Mouse (Mus musculus): Measurements from ENCODE around the gene Klc2.
A peak's percentile ranks its signal among the peaks of the same experiment; 100 is the strongest.
"Not testable (repeated sequence)": the region's sequence is repeated elsewhere in the genome, so short reads cannot be mapped to it uniquely, and the experiment has no call there.

Gene Klc2

DNA sequence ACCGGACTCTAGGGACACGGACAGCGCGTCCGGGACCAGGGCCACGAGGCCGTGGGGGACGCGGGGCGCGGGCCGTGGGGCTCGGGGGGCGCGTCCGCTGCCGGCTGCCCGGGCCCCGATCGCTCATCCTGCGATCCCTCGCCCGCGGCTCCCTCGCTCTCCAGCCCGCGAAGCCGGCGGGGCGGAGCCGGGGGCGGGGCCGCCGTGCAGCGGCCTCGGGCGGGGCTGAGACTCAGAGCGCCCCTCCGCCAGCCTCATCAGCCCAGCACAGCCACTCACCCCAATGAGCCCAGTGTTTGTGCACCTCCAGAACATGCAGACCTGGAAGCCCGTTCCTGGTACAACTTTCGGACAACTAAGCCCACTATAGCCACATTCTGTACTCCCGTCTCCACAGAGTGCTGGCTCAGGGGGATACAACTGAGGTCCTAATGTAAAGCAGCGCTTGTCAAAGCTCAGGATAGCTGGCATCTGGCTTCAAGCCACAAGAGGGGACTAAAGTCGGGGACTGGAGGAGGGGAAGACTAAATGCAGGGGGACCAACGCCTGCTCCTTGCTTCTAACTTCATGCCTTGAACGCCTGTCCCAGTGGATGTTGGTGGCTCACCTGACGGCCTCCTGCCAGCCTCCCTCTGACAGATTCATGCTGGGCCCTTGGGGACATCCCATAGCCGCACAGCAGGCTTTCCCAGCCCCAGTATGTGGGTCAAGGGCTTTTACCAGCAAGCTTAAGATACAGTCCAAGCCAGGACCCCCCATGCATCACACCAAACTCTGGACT is 19.8 kb downstream of the Klc2 start, which contains the start of gene Cnih2:
Gene Cnih2, minus strand, starts transcription at position 159 of the 781 bp plus-strand sequence.
- DNase-seq, result peak; percentile 48 to 62

DNA sequence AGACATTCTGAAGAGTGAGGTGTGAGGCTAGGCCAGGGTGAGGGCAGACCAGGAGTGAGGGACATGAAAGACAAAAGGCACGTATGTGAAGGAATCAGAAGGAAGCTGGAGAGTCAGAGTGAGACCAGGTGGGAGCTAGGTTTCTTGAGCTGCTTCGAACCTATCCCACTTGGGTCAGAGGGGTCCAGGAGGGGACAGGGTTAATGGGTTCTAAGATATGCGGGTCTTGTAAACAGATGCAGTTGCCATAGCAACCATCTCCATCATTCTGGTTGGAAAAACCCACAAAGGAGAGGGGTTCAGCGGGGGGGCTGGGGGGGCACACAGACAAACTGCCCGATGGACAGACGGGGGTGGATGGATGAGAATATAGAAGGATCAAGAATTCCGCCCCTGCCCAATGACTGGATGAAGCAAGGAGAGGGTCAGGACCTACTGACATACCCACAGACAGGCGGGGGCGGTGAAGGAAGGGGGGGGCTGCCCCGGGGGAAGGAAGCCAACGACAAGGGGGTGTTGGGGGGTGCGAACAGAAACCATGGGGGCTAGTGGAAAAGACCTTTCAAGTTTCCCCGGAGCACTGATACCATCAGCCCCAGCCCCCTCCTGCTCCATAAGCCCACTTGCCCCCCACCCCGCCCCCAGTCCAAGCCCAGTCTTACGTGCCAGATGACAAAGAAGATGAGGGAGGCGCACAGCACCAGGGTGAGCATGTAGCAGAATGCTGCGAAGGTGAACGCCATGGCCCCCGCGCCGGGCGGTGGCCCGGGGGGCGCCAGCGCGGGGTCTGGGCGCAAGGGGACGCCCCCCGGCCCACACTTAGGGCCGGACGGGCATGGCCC is 20.6 kb downstream of the Klc2 start:
- no peak for DNase-seq

DNA sequence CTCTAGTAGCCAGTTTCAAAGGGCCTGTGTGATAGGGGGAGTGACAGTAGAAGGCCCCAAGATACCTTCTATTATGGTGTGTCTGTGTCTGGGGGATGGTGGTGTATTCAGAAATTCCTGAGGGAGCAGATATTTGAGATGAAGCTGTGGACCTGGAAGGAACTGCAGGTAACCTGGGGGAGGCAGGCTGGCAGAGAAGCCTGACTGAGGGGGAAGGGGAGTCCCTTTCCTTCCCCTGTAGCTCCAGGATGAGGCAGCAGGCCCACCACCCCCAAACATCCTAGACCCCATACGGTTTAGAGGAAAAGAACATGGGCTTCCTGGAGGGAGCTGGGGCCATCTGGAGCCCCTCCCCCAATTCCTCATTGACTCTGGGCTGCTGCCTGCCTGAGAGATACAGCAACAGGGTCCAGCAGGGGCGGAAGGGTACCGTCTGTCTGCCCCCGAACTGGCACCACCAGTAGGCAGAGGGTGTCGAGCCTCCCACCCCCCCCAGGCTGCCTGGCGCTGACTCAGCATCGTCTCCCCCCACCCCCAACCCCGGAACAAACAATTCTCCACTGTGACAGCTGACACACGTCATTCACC is 22.4 kb downstream of the Klc2 start:
- no peak for DNase-seq

DNA sequence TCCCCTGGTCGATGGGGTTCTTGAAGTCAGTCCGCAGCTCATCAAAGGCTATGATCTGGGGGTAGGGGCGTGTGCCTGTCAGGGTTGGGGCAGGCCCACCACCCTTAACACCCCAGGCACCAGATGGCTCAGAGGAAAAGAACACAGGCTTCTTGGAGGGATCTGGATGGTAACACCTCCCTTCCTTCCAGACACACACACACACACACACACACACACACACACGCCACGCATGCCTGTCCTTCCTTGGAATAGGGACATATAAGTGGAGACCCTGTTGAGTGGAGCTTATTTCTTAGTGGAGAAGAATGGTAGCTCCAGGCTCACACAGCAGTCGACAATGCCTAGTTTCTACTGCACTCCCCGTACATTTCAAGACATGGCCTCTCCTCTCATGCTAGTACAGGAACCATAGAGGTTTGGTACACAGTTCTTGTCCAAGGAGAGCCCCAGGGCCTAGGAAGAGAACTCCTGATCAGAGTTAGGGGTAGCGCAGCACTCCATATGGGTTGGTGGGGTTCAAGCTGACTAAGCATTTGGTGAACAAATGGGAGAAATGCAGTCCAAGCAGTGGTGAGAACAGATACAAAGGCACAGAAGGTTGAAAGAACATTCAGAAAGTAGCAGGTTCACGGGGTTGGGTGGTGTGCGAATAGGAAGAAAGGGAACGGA is 23.5 kb downstream of the Klc2 start:
- no peak for DNase-seq

DNA sequence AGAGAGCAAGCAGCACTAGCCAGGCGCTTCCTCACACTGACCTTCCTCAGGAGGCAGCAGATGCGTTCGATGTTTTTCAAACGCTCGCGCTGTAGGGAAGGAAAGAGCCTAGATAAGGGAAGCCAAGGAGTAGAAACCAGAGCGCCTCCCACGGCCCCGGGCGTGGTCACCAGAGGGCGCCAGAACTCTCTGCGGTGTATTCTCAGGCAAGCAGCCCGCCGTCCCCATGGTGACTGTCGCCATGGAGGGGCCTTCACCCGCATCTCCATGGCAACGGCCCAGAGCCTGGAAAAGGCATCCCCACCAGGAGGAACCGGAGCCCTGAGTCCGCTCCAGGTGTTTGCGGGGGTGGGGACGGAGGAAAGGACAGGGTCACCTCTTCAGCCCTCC is 24.1 kb downstream of the Klc2 start:
- peak; percentile 93 to 94 for DNase-seq

DNA sequence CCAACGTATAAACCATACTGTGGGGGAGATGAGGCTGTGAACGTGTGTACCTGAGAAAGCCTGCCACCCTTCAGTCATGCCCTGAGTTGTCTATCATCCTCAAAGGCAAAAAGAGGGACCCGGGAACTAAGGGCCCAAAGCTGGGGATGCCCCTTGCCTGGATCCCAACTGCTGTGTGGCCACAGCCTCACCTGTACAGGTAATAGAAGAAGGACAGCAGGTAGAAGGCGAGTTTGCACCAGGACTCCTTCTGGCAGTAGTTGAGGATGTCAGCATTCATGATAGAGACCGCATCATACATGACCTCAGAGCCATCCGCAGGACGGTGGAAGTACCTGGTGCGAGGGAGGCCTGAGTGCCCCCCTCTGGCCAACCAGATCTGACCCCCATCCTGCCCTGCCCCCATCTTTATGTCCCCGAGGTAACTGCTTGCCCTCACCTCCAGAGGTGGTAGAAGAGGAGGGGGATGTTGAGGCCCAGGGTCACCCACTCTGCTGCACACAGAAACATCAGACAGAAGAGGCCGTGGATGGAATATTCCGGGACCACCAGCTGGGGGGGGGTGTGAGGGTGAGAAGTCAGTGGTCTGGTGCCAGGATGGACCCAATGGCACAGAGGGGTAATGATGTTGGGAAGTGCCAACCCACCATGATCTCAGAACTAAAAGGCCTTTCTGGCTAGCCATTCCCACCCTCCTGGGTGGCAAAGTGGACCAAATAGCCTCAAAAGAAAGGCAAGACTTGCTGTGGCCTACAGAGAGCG is 24.7 kb downstream of the Klc2 start:
- no peak for DNase-seq

DNA sequence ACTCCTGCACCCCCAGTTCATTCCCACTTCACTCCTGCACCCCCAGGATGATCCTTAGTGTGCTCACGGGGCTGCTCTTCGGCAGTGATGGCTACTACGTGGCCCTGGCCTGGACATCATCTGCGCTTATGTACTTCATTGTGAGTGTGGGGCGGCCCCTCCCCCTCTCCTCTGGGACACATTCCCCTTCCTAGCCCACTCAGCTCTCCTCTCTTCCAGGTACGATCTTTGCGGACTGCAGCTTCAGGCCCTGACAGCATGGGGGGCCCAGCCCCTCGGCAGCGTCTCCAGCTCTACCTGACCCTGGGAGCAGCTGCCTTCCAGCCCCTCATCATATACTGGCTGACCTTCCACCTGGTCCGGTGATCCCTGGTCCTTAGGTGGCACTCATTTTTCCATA is 26.3 kb downstream of the Klc2 start:
- no peak for DNase-seq

DNA sequence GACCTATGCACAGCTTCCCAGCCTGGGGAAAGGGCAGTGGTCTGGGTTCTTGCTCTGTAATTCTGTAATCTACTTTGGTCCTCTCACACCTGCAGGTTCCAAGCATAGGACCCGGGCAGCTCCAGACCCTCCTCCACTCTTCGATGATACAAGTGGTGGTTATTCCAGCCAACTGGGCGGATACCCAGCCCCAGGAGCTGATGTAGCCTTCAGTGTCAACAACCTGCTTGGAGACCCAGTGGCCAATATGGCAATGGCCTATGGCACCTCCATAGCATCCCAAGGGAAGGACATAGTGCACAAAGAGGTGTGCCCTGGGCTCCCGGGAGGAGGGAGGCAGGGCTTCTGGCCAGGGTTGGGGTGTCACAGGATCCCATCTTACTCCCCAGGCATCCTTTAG is 29.0 kb downstream of the Klc2 start:
- no peak for DNase-seq

DNA sequence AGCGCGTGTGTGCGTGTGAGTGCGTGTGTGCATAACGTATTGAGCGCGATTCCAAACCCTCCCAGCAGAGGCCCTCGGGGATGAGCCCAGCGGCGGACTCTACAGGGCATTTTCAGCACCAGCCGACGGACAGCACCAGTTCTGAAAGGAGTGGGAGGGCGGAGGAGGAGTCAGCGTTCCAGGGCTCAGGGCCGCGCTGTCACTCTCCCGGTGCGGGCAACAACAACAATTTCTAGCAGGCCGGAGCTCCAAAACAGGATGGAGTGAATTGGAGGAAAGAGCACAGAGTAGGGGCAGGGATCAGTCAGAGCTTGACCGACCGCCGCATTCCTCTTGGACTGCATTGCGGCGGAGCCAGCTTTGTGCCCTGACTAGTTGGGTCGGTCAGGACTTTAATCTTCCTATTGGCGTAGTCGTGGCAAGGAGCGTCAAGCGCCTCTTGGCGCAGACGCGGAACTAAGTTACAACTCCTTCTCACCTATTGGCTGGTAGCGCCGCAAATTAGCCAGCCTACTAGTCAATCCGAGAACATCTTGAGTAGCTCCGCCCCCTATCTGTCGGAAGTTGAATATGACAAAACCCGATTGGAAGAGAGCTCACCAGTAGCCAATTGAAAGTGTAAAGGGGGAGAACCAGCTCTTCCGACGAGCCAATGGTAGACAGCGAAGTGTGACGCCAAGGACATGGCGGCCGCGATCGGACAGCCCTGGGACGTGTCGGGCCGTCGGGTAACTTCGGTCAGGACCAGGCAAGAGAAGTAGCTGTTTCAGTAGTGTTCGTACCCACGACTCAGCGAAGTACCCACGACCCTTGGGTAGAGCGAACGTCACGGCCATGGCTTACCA is 30.3 kb downstream of the Klc2 start, which contains the start of gene Yif1a:
Gene Yif1a, plus strand, starts transcription at position 655 of the 845 bp plus-strand sequence.
- DNase-seq, result peak; percentile 91 to 92

DNA sequence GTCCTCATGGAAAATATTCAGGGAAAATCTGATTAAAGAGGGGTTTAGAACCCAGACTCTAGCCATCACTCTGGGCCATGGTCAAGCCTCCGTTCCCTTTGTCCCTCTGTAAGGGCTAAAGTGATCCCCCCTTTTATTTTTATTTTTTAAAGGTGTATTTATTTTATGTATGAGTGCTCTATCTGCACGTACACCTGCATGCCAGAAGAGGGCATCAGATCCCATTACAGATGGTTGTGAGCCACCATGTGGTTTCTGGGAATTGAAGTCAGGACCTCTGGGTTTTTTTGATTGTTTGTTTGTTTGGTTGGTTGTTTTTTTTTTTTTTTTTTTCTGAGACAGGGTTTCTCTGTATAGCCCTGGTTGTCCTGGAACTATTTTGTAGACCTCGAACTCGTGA is 31.8 kb downstream of the Klc2 start:
- not testable (repeated sequence) for DNase-seq

DNA sequence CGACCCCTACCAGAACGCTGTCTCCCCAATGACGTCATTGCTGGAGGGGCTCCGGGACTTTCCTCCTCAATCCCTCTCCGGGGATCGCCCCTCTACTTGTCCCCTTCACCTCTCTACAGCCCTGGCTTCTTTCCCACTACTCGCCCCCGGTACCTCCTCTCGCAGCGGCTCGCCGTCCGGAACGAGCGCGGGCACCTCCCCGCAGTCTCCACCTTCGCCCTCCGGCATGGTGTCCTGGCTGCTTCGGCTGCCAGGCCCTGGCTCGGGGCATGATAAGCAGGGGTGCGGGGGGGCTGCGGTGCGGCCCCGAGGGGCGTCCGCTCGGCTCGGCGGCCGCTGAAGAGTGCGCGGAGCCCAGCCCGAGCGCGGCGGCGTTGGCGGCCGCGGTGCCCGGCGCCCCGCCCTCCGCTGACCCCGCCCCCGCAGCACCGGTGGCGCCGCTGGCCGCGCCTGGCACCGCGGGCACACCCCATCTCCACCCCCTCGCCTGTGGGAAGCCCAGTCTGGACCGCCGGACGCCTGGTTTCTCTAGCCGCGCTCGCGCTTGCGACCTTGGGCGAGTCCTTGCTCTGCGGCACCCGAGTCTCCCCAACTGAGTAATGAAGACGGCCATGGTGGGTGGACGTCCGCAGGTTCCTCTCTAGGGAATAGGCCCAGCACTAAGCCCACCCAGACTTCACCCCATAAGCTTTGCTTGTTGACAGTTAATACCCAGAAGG is 33.1 kb downstream of the Klc2 start, which contains the start of gene Tmem151a:
Gene Tmem151a, minus strand, starts transcription at position 387 of the 719 bp plus-strand sequence.
- DNase-seq, result no peak

DNA sequence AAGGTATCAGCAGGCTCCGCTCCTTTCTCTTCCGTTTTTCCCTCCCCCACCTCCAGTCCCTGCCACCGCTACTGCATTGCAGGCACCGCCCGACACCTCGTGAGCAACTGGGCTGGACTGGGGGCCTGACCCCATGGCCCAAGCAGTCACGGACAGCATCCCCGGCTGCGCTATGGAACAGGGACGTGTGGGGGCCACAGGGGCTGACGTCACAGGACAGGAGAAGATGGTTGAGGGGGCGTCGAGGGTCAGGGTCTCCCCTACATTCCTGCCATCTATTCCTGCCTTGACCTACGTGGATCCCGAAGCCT is 33.6 kb downstream of the Klc2 start:
- no peak for DNase-seq

DNA sequence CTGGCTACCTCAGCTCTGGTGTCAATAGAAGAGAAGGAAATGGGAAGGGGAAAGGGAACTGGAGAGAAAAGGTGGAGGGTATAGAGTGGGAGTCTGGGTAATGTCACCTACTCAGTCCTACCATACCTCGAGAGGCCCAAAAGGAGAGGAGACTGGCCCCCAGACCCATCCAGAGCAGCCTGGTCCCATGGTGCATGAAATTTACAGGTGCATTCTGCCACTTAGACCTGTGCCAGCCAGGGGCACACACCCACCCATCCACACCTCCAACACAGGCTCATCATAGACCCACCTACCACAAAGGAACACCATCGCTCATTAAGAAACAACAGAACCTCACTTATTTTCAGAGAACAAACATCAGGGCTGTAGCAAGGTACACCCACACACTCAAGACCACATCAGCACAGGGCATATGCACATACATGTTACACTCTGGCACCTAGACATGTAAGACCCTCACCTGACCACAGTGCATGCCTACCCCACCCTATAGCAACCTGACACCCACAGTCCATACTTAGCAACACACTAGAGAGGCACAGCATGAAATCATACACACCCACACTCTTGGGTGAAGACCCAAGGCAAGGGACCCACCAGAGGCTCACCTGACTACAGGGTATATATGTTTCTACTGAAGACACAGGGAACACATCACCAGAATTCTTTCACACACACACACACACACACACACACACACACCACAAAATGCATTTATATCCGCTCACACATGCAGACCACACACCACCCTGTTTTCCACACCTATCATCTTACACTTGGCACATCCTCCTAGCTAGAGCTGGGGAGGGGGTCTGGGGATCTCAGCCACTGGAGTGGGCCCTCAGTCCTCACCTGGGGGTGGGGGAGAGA is 34.2 kb downstream of the Klc2 start:
- DNase-seq, result no peak

DNA sequence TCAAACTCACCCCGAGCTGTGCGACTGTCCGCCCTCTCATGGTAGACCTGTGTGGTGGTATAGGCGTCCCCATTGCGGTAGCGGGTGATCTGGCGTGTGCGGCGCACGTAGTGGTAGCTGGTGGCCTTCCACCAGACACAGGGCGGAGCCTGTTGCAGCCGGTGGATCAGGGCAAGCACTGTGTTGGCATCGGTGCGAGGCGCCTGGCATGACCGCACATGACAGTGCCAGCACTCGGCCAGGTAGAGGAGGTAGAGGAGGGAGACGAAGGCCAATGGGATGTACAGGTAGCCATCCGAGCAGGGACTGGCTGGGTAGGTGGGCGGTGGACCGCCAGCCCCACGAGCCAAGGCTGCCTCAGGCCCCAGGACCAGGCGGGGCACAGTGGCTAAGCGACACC is 35.8 kb downstream of the Klc2 start:
- no peak for DNase-seq

DNA sequence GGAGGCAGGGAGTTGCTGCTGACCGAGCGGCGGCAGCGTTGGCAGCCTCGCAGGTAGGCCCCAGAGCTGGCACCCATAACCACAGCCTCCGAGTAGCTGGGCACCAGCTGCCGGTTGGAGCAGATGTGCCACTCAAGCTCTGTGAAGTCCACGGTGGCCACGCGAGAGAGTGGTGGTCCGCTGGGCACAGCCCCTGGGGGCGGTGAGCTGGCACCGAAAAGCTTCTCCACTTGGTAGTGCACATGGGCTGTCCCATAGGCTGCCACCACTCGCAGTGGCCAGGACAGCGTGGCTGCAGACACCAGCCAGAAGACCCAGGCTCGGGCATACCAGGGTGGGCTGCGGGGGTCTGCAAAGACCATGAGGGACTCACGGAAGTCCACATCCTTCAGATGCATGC is 36.4 kb downstream of the Klc2 start:
- DNase-seq, result no peak

DNA sequence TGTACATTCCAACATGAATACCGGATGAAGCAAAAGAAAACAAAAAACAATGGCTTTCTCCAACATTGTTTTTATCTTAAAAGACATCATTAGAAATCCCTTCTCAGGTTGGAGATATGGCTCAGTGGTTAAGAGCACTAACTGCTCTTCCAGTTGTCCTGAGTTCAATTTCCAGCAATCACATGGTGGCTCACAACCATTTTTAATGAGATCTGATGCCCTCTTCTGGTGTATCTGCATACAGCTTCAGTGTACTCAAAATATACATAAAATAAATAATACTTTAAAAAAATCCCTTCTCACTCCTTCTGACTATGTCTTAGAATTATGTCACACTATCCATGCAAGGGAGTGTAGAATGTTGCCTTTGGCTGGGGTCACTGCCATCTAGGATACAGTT is 39.1 kb downstream of the Klc2 start:
- no peak for DNase-seq

DNA sequence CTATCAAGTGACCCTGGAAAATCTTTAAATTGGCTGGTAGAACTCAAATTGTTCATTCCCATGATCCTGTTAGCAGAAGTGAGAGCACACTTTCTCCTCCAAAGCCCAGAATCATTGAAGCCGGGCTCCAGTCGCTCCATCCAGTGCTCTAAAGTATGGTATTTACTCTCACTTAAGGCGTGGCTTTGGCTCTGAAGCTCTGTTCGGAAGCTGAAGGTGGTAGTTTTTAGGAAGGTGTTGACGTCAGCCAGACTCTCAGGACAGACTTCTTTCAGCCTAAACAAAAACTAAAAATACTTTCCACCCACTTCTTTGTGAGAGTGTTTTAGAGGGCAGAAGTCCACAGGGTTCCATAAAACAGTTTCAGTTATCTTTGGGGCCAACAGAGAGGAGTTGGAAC is 44.8 kb downstream of the Klc2 start:
- no peak for DNase-seq

DNA sequence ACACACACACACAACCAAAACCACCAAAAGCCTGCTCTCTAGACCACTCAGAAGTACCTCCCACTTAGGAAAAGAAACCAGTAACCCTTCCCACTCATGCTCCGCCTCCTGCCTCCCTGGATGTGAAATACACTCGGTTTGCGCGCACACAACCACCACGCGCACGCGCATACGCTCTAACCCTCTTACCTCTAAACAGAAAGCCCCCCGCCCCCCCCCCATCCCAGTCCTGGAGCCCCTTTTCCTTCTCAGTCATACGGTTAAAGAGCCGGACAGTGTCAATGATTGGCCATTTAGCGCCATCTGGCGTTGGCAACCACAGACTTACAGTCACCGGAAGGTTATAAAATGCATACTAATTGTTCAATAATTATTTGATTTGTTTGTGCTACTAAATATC is 45.3 kb downstream of the Klc2 start:
- DNase-seq, result peak; percentile 61 to 65

DNA sequence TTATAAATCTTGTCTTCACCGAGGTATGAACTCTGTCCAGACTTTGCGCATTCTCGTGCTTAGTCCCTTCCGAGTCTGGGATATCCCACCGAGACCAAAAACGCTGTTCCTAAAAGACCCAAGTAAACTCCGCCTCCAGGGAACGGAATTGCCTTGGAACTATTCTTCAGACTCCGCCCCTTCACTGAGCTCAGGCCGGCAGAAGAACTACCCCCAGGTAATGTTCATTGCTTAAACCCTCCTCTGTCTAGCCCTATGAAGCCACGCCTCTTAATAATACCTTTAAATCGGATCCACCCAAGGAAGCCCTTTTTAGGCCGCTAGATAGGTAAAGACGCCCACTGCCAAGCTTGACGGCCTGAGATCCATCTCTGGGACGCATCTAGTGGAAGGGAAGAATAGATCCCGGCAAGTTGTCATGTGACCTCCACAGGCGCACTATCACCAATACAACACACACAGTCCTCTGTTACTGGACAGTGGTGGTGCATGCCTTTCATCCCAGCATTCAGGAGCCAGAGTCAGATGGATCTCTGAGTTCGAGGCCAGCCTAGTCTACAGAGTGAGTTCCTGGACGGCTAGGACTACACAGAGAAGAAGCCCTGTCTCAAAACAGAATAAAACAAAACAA is 45.9 kb downstream of the Klc2 start:
- DNase-seq, result peak in 1 of 2 experiments; percentile 23

Data from B cell, adult 2 months (primary cell).